Mouse (Mus musculus) testis, postnatal 10 days (tissue): Measurements from ENCODE around the gene Fbxw16.
"Not testable (repeated sequence)": the region's sequence is repeated elsewhere in the genome, so short reads cannot be mapped to it uniquely, and the experiment has no call there.

Experiments
- DNase-seq: peaks from one replicate; pipeline ENCODE4 v3.0.0; 2021; ENCODE audit warnings: low spot score

The Fbxw16 gene

GRCm38 (mm10) chr9:109449040-109449439 lies at the start of gene Fbxw16:
Gene Fbxw16, minus strand, starts transcription at chr9:109449140.
- DNase-seq = no peak

DNA sequence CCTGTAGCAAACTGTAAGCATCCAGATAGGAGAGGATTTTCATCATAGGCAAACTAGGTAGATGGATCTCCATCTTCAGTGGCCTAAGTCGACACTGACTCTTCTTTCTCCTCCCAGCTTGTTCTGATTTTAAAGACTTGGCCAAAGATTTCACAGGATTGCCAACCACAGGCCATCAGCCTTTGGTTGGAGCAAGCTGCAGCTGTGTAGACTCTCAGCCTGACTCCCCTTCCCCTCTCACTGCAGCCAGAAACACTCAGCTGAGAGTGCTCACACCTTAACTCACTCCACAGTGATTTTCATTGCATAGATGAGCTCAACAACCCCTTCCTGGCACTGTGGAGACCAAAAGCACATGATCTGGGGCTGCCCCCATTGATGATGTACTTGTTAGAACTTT lies 46.8 kb upstream of the Fbxw16 start, which contains the start of gene Fbxw19:
Gene Fbxw19 (minus strand): TSS at position 101 of the 400 bp plus-strand sequence.
- DNase-seq = not testable (repeated sequence)

DNA sequence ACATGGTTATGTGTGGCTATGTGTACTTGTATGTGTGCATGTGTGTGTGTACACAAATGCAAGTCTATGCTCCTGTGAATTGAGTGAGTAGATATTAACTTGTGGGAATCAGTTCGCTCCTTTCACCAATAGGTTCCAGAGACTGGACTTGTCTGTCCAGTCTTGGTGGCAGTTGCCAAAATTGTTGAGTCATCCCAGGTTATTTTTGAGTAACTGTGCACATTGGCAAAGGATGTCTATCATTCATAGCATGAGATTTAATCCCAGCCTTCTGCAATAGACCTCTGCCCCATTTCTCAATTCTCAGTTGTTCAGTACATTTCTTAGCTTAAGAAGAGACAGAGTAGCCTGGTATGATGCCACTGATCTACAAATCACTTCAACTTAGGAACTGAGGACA lies 16.0 kb downstream of the Fbxw16 start:
- no peak for DNase-seq

- DNase-seq = not testable (repeated sequence)
These were observed 44.7 kb downstream of the Fbxw16 start, which contains the start of gene Fbxw22 for GRCm38 (mm10) chr9:109404196-109404595. Gene Fbxw22, minus strand, starts transcription at chr9:109404296.
